Mouse (Mus musculus) layer of hippocampus, postnatal 36 days (tissue): ENCODE results near the gene Fgfr2. TPM values are rescaled to one million over a fixed set of nuclear protein-coding genes. Genes with fewer than 3 reads are reported as not detected.
"Not testable (repeated sequence)": the region's sequence is repeated elsewhere in the genome, so short reads cannot be mapped to it uniquely, and the experiment has no call there.

Source experiments
- DNase-seq, 2 experiments: peaks; one replicate each; pipeline ENCODE4 v3.0.0; 2022
- total RNA-seq, 2 experiments: library from RNA; stranded (reverse); gene quantifications; 2 replicates each; pipeline ENCODE4 v1.2.3; 2021

The Fgfr2 gene
- total RNA-seq, 2 experiments from 2014 or later = 45.4 to 47.9 TPM

- DNase-seq = no peak
Measured at GRCm38 (mm10) chr7:130690869-130691268, 2432.3 kb downstream of the Fgfr2 start.

GRCm38 (mm10) chr7:130688601-130689000 is 2434.5 kb downstream of the Fgfr2 start:
- no peak for DNase-seq

- peak; percentile 54 to 58 for DNase-seq
Measured at GRCm38 (mm10) chr7:130681798-130682197, 2441.4 kb downstream of the Fgfr2 start.

GRCm38 (mm10) chr7:130678414-130678813 is 2444.7 kb downstream of the Fgfr2 start:
- no peak for DNase-seq

- DNase-seq = no peak
Measured at GRCm38 (mm10) chr7:130677541-130678274, 2445.4 kb downstream of the Fgfr2 start.

- no peak for DNase-seq
Measured at GRCm38 (mm10) chr7:130676885-130677540, 2446.1 kb downstream of the Fgfr2 start.

GRCm38 (mm10) chr7:130674526-130674925 is 2448.6 kb downstream of the Fgfr2 start:
- DNase-seq = no peak

GRCm38 (mm10) chr7:130673169-130674033 is 2449.7 kb downstream of the Fgfr2 start:
- peak in 1 of 2 experiments; percentile 32 for DNase-seq

GRCm38 (mm10) chr7:130671301-130671700 is 2451.8 kb downstream of the Fgfr2 start:
- DNase-seq = no peak

- DNase-seq = no peak
Measured at GRCm38 (mm10) chr7:130670358-130670757, 2452.8 kb downstream of the Fgfr2 start.

GRCm38 (mm10) chr7:130669370-130669881 is 2453.7 kb downstream of the Fgfr2 start:
- peak in 1 of 2 experiments; percentile 21 for DNase-seq

GRCm38 (mm10) chr7:130668729-130669281 is 2454.3 kb downstream of the Fgfr2 start:
- DNase-seq = peak in 1 of 2 experiments; percentile 25

GRCm38 (mm10) chr7:130668013-130668412 is 2455.1 kb downstream of the Fgfr2 start:
- not testable (repeated sequence) for DNase-seq

GRCm38 (mm10) chr7:130665358-130665757 is 2457.8 kb downstream of the Fgfr2 start:
- no peak for DNase-seq

GRCm38 (mm10) chr7:130664629-130665028 is 2458.5 kb downstream of the Fgfr2 start:
- DNase-seq = no peak

- no peak for DNase-seq
Measured at GRCm38 (mm10) chr7:130664037-130664436, 2459.1 kb downstream of the Fgfr2 start.

GRCm38 (mm10) chr7:130662869-130663268 is 2460.3 kb downstream of the Fgfr2 start:
- DNase-seq = no peak

- DNase-seq = no peak
Measured at GRCm38 (mm10) chr7:130662250-130662649, 2460.9 kb downstream of the Fgfr2 start.

GRCm38 (mm10) chr7:130659129-130659528 is 2464.0 kb downstream of the Fgfr2 start:
- DNase-seq = no peak

- DNase-seq = no peak
Measured at GRCm38 (mm10) chr7:130657751-130658150, 2465.4 kb downstream of the Fgfr2 start.

GRCm38 (mm10) chr7:130656965-130657364 is 2466.2 kb downstream of the Fgfr2 start:
- DNase-seq = no peak

- DNase-seq = no peak
Measured at GRCm38 (mm10) chr7:130654562-130654961, 2468.6 kb downstream of the Fgfr2 start.
